Mouse (Mus musculus) right cerebral cortex, postnatal 14 days (tissue): ENCODE data around the gene Coq10b.
"Not testable (repeated sequence)": the region's sequence is repeated elsewhere in the genome, so short reads cannot be mapped to it uniquely, and the experiment has no call there.

Experiments
- DNase-seq: peaks from one replicate; pipeline ENCODE4 v3.0.0; 2022

Coq10b gene

DNA sequence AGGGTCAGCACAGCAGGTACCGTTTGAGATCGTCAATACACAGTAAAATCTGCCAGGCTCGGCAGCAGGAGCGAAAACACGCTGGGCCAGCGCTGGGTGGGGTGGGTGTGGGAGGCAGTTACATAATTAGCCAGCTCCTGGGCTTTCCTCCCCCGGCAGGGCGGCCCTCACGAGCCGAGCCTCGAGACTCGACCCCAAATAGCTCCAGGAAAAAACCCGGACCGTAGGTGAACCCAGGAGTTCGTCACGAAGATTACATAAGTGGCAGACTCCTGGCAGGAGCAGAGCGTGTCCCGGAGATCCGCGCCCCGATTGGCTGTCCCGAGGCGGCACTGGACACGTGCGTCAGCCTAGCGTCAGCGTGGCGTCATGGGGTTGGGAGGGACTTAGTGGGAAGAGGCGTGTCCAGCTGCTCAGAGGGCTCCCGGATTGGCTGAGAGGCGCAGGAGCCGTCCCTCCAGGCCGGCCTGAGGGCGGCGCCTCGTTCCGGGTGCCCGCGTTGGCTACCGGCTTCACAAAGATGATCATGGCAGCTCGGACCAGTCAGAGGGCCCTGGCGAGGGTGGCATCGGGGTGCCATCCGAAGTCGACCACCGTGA is at the start of gene Coq10b:
TSS of gene Coq10b (plus strand) at position 416 of the 599 bp plus-strand sequence.
- peak; percentile 98 for DNase-seq

DNA sequence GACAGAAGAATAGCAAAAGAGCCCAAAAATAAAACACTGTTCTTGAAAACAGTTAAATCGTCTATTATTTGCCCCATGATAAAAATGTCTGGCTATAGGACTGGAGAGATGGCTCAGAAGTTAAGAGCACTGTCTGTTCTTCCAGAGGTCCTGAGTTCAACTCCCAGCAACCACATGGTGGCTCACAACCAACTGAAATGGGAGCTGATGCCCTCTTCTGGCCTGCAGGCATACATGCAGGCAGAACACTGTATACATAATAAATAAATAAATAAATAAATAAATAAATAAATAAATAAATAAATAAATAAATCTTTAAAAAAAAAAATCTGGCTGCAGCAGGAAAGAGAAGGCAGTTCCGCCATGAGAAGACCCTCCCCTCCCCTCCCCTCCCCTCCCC is 44.3 kb upstream of the Coq10b start:
- not testable (repeated sequence) for DNase-seq

DNA sequence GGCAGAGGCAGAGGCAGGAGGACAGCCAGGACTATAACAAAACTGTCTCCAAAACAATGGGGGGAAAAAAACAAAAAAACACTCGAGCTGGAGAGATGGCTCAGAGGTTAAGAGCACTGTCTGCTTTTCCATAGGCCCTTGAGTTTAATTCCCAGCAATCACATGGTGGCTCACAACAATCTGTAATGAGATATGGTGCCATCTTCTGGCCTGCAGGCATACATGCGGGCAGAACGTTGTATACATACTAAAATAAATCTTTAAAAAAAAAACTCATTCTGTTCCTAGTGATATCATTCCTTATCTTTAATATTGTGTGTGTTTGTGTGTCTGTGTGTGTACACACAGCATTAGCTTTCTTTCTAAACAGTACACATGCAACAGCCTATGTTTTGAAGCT is 40.1 kb upstream of the Coq10b start:
- no peak for DNase-seq

DNA sequence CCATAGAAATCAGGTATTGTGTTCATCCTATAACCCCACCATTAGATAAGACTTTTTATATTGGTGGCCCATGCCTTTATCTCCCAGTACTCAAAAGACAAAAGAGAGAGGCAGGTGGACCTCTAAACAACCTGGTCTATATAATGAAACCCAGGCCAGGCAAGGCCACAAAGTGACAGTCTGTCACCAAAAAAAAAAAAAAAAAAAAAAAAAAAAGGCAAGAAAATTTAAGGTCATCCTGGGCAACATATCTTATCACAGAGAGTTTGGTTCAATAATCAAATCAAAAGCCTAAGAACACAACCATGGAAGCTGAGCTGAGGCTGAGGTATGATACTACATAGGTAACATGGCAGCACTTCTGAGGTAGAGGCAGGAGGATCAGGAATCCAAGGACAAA is 30.7 kb upstream of the Coq10b start:
- DNase-seq = no peak

DNA sequence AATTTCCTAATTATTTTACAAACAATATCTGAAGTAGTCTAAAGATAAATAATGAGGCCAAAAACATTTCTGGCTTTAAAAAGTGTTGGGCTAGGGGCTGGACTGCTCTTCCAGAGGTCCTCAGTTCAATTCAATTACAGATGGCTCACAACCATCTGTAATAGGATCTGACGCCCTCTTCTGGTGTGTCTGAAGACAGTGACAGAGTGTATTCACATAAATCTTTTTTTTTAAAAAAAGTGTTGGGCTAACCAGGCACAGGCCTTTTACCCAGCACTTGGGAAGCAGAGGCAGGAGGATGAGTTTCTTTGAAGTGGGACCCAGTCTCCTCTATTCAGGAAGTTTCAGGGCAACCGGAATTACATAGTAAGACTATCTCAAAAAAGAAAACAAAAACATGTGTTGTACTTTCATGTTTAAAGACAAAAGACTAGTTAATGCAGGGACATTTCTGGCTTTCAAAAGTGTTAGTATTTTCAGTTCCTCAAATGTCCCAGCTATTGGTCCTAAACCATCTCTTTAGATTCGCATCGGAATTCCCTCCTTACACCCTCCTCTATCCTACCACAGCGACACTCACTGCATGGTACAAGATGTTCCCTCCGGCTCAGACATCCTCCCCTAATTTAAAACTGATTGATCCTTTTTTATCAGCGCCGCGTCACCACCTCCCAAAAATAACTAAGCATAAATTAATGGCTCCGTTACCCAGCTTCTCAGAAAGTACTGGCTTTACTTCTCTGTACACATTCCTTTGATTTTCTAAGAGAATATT is 26.7 kb upstream of the Coq10b start:
- DNase-seq = no peak

DNA sequence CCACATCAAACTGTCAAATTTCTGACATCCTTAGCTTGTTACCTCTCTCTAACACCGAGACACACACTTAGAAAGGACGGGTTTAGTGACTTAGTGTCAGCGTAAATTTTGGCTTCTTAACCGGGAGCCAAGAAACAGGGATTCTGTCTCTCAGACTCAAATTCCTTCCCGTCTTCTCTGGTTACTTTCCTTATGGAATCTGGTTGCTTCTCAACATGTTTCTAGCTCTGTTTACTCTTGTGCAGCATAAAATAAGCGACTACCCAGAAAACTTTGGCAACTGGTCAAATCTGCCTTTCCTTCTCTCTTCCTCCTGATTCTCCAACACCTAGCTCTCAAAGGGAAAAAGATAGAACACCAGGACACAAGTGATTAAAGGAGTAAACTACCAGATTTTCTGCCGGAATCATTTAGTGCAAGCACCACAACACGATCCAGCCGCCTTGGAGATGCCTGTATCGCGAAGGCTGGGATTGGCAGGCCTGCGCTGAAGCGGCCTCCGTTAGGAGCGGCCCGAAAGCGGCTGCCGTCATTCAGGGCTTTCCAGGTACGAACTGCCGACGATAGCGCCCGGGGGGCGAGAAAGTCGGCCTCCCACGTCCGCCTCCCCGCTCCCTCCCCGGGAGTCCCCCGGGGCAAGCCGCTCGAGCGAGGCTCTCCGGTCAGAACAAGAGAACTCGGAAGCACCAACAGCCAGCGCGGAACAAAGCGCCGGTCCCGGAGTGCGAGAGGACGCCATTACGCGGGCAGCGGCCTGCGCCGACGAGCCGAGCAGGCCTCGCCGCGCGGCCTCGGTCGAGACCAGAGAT is 25.9 kb upstream of the Coq10b start:
- peak; percentile 40 for DNase-seq

DNA sequence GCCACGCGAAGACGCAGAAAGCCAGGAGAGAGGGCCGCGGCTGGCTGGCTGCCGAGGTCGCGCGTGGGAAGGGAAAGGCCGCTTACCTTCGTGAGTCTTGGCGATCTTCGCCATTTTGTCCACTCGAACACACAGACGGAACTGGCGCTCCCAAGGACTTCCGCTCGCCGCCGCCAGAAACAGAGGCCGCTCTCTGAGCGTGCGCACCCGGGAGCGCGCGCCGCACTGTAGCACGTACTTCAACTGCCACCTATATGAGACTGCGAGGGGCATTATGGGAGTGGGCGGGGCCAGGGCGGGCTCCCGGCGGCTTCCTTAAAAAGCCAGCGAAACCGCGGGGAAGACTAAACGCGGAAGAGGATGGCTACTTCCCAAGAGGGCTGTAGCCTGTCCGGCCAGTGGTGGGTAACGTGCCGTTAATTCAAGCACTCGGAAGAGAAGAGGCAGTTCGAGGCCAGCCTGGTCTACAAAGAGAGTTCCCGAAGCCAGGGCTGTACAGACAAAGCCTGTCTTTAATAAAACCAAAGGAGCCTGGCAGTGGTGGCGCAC is 25.2 kb upstream of the Coq10b start, which contains the start of gene Sf3b1:
TSS of gene Sf3b1 (minus strand) at position 229 of the 549 bp plus-strand sequence.
- peak; percentile 94 for DNase-seq

DNA sequence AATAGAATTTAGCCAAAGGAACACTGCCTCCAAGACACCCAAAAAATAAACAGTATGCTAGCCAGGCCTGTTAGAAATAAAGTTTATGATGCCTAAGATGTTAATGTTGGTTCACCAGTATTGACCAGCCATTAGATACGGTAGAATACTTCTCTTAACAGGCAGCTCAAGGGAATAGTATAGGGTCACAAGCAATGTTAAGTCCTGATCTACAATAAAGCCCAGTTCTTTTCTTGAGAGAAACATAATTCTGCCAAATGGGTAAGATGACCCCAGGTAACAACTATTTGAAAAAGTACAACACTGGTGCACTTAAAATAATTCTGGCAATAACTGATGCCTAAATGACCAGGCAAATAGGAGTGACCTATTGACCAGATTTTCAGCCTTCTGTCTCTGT is 24.6 kb upstream of the Coq10b start:
- DNase-seq = no peak

DNA sequence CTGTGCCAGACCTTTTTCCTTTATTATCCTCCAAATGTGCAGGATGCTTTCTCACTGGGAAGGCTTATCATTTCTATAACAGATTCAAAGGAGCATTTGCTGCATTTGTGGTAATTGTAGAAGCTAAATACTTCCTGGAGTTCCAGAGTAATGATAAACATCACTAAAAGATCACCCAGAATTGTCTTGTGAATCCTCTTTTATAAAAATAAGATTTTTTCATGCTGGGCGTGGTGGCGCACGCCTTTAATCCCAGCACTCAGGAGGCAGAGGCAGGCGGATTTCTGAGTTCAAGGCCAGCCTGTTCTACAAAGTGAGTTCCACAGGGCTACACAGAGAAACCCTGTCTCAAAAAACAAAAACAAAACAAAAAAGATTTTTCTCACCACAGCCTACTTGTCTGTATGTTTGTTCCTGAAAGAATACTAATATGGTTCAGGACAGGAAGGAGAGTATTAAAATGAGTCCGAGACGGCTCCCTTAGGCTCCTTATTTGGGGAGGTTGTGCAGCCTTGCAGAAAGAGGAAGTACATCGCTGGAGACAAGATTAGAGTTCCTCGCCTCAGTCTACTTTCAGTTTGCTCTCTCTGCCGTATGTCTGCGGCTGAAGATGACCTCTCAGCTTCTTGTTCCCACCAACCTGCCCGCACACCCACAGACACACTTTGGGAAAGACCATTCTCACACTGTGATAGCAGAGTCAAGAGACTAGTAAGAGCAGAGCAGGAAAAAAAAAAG is 23.9 kb upstream of the Coq10b start:
- no peak for DNase-seq

DNA sequence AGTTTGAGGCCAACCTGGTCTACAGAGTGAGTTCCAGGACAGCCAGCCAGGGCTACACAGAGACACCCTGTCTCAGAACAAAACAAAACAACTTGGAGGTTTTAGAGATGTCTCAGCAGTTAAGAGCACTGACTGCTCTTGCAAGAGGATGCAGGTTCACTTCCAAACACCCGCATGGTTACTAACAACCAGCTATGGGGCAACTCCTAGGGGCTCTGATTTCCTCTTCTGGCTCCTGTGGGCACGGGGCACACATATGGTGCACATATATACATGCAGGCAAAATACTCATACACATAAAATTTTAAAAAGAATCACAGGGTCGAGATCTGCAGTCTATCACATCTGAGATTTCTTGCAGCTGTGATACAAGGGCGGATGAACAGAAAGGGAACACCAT is 23.1 kb upstream of the Coq10b start:
- no peak for DNase-seq

DNA sequence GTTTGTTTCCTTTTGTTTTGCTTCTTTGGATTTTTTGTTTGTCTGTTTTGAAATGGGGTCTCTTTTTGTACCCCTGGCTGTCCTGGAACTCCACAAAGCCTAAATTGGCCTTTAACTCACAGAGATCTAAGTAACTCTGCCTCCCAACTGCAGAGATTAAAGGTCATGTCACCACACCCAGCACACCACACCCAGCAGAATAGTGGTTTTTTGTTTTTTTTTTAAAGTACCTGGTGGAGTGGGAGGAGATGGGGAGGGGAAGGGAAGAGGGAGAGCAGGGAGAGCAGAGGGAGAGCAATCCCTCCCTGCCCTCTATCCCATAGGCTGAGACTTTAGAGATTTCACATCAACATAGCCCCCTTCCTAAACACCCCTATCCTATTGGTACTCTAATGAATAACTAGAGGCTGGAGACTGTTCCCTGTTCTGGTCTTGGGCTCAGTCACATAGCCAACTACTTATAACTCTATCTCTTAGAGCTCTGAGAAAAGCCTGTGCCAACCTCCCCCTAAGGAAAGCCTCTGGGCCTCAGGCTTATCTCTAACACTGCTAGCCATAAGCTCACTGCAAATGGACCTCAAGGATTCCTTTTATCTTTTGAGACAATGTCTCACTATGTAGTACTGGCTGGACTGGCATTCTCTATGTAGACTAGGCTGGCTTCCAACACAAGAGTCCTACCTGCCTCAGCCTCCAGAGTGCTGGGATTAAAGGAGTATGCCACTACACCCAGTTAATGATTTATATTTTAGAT is 21.4 kb upstream of the Coq10b start:
- no peak for DNase-seq

DNA sequence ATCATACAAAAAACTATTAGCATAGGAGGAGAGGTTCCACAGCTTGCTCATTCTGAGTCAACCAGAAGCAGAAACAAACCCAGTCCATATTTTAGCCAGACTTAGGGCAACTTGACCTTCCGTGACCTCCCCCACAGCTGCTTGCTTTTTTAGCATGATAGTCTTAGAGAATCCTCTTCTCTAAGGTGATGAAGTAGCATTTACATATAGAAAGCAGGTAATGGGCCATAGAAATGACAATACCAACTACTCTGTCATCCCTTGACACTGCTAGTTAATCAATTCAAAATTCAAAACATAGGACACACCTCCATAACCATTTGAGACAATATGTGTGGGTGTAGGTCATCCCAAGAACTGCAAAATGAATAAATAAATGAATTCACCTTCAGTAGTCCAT is 12.6 kb upstream of the Coq10b start:
- DNase-seq = no peak

DNA sequence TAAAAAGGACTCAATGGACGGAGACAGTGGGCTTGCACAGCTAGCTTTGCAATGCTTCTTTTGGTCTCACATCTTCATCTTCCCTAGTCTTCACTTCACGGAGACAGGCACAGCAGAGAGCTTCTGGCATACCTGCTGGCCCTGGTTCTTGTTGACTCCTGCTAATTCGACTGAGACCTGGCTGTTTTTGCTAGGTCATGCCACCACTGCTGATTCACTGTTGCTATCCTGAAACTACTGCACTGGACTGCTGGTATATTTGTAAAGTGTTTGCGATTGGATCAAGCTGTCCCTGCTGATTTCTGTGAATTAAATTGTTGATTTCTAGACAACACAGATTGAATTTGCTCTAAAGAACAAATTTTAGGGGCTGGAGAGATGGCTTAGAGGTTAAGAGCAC is 10.9 kb upstream of the Coq10b start:
- DNase-seq = no peak

DNA sequence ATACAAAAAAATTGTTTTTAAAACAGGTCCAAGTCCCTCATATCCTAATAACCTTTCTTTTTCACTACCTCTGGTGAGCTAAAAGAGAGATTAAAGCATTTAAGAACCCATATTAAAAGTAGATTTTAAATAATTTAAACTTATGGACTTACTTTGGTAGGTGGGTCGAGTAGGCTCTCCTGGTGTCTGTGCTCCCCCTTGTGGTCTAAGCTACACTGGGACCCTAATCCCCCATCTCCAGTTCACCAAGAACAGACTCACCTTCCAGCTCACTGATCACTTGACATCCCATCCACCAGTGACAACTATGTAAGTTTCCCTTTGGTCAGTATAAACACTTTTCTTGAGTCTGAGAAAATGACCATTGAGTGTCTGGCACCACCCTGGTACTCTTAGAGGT is 10.3 kb upstream of the Coq10b start:
- no peak for DNase-seq

DNA sequence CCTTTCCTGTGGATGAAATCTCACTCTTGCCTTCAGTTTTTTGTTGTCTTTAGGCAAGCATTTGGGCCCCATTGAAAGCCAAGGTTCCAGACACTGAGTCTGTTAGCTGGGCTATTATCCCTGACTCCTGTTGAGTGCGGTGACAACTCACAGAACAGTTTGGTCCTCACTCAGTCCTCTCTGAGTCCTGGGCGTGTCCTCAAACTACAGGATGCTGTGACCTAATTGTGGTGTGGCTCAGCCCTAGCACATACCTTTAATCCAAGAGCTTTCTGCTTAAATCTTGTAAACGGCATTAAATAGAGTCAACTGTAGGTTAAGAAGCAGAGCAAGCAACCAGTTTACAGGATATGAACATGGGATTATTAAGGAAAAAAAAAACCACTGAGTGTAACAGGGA is 9.4 kb upstream of the Coq10b start:
- no peak for DNase-seq

DNA sequence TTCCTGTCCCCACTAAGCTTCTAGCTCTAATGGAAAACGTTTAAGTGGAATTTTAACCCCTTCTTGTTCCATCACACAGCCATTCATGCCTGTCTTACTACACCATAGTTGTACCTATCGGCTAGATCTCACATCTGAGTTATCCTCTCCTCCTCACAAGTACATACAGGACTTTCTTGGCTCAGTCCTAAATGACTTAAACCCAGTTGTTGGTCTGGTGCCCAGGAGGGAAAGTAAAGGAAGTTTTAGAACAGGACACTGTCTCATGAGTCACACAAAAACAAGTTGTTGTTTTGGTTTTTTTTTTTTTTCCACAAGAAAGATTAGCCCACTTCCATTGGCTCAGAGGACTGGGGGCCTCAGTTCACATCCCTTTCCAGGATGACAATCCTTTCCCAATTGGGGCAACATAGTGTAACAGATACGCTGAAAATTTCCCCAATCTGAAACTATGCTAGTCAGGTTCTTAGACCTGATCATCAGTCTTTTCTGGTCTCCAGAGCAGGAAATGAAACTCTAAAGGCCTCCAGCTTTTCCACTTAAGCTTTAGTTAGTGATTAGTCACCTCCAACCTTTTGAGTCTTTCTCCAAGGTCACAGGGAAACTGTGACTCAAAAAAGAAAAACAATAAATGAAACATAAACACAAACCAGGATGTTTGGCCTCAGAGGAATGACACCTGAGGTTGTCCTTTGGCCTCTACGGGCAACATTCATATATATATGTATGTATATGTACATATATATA is 3.6 kb upstream of the Coq10b start:
- DNase-seq = no peak

DNA sequence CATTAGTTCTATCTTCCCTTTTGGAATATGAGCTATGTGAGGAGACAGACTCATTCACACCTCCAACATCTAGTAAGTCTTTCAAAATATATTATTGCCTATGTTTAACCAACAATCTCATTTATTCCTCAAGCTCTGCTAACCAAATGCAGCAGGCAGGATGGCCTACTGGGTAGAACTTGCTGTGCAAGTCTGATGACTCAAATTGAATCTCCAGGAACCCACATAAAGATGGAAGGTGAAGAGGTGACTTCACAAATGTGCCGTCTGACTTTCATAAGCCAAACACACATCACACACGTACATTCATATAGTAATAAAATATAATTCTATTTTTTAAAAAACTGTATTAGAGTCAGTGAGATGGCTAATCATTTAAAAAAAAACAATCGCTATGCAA is 899 bp upstream of the Coq10b start:
- no peak for DNase-seq

DNA sequence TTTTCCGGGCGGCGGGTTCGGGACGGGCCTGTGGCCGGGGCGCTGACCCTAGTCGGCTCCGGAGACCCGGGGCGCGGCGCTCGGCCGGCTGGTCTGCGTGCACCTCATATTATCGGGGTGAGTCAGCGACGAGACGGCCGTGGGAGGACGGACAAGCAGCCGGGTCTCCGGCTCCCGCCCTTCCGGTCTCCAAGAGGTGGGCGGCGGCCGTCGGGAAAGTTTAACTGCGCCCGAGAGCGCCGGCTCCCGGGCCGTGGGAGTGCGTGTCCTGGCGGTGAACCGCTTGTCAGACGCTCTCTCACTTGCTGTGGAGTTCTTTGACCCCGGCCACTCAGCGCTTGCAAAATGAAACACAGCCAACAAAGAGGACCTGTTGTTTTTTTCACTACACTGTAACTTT is 435 bp downstream of the Coq10b start:
- DNase-seq = peak; percentile 65

DNA sequence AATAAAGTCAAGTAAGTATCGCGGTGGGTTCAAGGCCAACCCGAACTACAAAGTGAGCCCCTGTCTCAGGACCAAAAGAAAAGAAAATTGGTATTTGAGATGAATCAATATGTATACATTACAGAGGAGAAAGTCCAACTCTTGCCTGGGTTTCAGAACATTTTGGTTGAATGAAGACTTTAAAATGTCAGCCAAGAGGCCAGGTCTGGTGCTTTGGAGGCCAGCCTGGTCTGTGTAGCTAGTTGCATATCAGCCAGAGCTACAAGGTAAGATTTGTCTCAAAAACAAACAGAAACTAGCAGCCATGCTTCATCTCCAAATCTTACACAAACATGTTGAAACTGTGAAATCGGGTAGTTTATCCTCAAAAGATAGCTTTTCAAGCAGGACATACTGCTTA is 1.0 kb downstream of the Coq10b start:
- no peak for DNase-seq

DNA sequence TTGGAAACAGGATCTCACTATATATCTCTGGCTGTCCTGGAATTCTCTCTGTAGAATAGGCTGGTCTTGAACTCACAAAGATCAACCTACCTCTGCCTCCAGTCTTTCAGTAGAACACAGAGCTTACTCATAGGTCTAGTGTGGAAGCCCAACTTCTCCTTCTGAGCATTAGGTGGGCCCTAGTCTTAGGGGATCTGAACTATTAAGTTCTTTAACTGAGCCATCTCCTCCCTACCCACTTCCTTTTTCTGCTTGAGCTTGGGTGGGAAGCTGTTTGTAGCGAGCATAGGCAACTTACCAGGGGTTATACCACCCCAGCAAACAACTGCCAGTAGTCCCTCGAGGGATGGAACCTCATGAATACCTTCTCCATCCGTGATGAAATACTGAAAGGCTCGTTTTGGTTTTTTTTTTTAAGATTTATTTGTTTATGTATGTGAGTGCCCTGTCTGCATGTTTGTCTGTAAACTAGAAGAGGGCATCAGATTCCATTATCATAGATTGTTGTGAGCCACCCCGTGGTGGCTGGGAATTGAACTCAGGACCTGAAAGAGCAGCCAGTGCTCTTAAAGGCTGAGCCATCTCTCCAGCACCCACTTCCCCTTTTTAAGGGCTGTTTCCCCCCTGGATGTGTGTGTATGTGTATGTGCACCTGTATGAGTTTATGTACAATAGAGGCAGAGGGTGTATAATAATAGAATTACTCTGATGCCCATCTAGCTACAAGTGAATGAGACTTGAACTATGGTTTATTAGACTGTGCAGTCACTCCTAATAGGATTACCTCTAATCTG is 2.9 kb downstream of the Coq10b start:
- DNase-seq = no peak
